Mouse (Mus musculus) left cerebral cortex, postnatal 4 days (tissue): ENCODE measurements at regions not wholly inside any gene's neighbourhood (a gene's known extent, or its start where the extent isn't known, plus 50 kb on each side); places are given as distances from the start of the nearest gene placed in this dataset.

Source experiments
- DNase-seq: peaks from one replicate; pipeline ENCODE4 v3.0.0-alpha.2; 2022
- intact Hi-C: fragments of 180-260 bp; cut with DNase I; formaldehyde crosslinking; loops from one replicate; pipeline ENCODE4 v1.15.1; 2025

GRCm38 (mm10) chr10:83895741-83896150, 173.1 kb downstream of the 1500009L16Rik start:
- peak; percentile 57 for DNase-seq
- intact Hi-C loops, result no loop called here

- intact Hi-C loops, result no loop called here
- no peak for DNase-seq
Measured at GRCm38 (mm10) chr10:83896160-83896559, 173.5 kb downstream of the 1500009L16Rik start.

GRCm38 (mm10) chr10:83897558-83897957, 174.9 kb downstream of the 1500009L16Rik start:
- DNase-seq, result no peak
- intact Hi-C loops, result no loop called here

GRCm38 (mm10) chr10:83906751-83907150, 184.1 kb downstream of the 1500009L16Rik start:
- intact Hi-C loops, result no loop called here

GRCm38 (mm10) chr10:83910649-83911370, 188.1 kb downstream of the 1500009L16Rik start:
- intact Hi-C loops, result no loop called here
- DNase-seq, result no peak

More at GRCm38 (mm10) chr10:83906751-83907150, 184.1 kb downstream of the 1500009L16Rik start:
- peak; percentile 19 for DNase-seq

- intact Hi-C loops, result no loop called here
- no peak for DNase-seq
Measured at GRCm38 (mm10) chr10:83914401-83915132, 191.9 kb downstream of the 1500009L16Rik start.

GRCm38 (mm10) chr10:83915133-83915730, 192.6 kb downstream of the 1500009L16Rik start:
- DNase-seq, result no peak
- intact Hi-C loops, result no loop called here

- DNase-seq, result peak; percentile 46
- intact Hi-C loops, result no loop called here
Measured at GRCm38 (mm10) chr10:83926990-83927389, 204.3 kb downstream of the 1500009L16Rik start.

GRCm38 (mm10) chr10:83927554-83927953, 204.9 kb downstream of the 1500009L16Rik start:
- DNase-seq, result no peak
- intact Hi-C loops, result no loop called here

- no peak for DNase-seq
- intact Hi-C loops, result no loop called here
Measured at GRCm38 (mm10) chr10:83931758-83932157, 209.1 kb downstream of the 1500009L16Rik start.

- intact Hi-C loops, result no loop called here
- DNase-seq, result no peak
Measured at GRCm38 (mm10) chr10:83933201-83933600, 210.5 kb downstream of the 1500009L16Rik start.

GRCm38 (mm10) chr10:83934498-83934897, 211.8 kb downstream of the 1500009L16Rik start:
- no peak for DNase-seq
- intact Hi-C loops, result no loop called here

- no peak for DNase-seq
- intact Hi-C loops, result no loop called here
Measured at GRCm38 (mm10) chr10:83937168-83937567, 214.5 kb downstream of the 1500009L16Rik start.

GRCm38 (mm10) chr10:83942101-83942500, 219.4 kb downstream of the 1500009L16Rik start:
- no peak for DNase-seq
- intact Hi-C loops, result no loop called here

GRCm38 (mm10) chr10:83944158-83944557, 221.5 kb downstream of the 1500009L16Rik start:
- no peak for DNase-seq
- intact Hi-C loops, result no loop called here

- intact Hi-C loops, result no loop called here
- no peak for DNase-seq
Measured at GRCm38 (mm10) chr10:83944897-83945296, 222.2 kb downstream of the 1500009L16Rik start.

GRCm38 (mm10) chr10:83945503-83945902, 222.8 kb downstream of the 1500009L16Rik start:
- intact Hi-C loops, result no loop called here
- no peak for DNase-seq

- no peak for DNase-seq
- intact Hi-C loops, result no loop called here
Measured at GRCm38 (mm10) chr10:83946186-83947176, 223.8 kb downstream of the 1500009L16Rik start.

- intact Hi-C loops, result no loop called here
- no peak for DNase-seq
Measured at GRCm38 (mm10) chr10:83957118-83957759, 234.6 kb downstream of the 1500009L16Rik start.

GRCm38 (mm10) chr10:83958397-83958796, 235.7 kb downstream of the 1500009L16Rik start:
- intact Hi-C loops, result no loop called here

More at GRCm38 (mm10) chr10:83958397-83958796, 235.7 kb downstream of the 1500009L16Rik start:
- DNase-seq, result no peak
